Mouse (Mus musculus): ENCODE data around the gene S1pr2. TPM values are rescaled to one million over a fixed set of nuclear protein-coding genes. Genes with fewer than 3 reads are reported as not detected.

Gene S1pr2
- total and polyA plus RNA-seq, 3 experiments, result 6.4 to 27.4 TPM; not detected in 1

GRCm38 (mm10) chr9:21007313-21007952, 30.9 kb upstream of the S1pr2 start:
- peaks cover 9% of the 10 kb centered on the region for H3K79me2 ChIP-seq (ENCODE audit: control insufficient read depth, insufficient read depth, low read length, poor library complexity)
- H3K4me1 ChIP-seq (ENCODE audit: control insufficient read depth in 1 of 2, insufficient read depth in 2 of 2, low read length in 2 of 2), result peaks cover 10 to 24% of the 10 kb centered on the region in 2 experiments
- DNase-seq (ENCODE audit: low read depth, low spot score), result no peak
- no peak overlapping the region for H3K4me3 ChIP-seq (ENCODE audit: control insufficient read depth in 1 of 2, insufficient read depth in 1 of 2, low read depth in 2 of 2, low read length in 2 of 2)
- H3K9me3 ChIP-seq (replicated peaks; ENCODE audit: insufficient read depth, low read length), result no peaks in the 10 kb centered on the region
- H3K36me3 ChIP-seq (ENCODE audit: control insufficient read depth in 1 of 2, insufficient read depth in 2 of 2, low read length in 2 of 2), result peaks cover 3 to 17% of the 10 kb centered on the region in 2 experiments
- H3K27ac ChIP-seq (ENCODE audit: control insufficient read depth, low read depth, low read length), result no peak overlapping the region
- H3K27me3 ChIP-seq (ENCODE audit: control insufficient read depth in 1 of 2, insufficient read depth in 2 of 2, low read length in 2 of 2), result no peaks in the 10 kb centered on the region
- TF ChIP-seq EP300 (IDR thresholded peaks at IDR 0.05; ENCODE audit: low read depth in 1 of 2, low read length in 2 of 2), result no peak
- no peak for TF ChIP-seq CHD1 (IDR thresholded peaks at IDR 0.05; ENCODE audit: low read depth, low read length)
- no peak for TF ChIP-seq MAZ (IDR thresholded peaks at IDR 0.05; ENCODE audit: low read depth, low read length)
- no peak for TF ChIP-seq USF1 (IDR thresholded peaks at IDR 0.05; ENCODE audit: low read depth, low read length)
- TF ChIP-seq SIN3A (IDR thresholded peaks at IDR 0.05; ENCODE audit: low read length), result no peak
- TF ChIP-seq ZNF384 (IDR thresholded peaks at IDR 0.05; ENCODE audit: low read depth, low read length), result no peak
- no peak for TF ChIP-seq E2F4 (IDR thresholded peaks at IDR 0.05; ENCODE audit: borderline replicate concordance, low read depth, low read length)
- TF ChIP-seq GATA1 (IDR thresholded peaks at IDR 0.05; ENCODE audit: low read depth, low read length), result no peak
- TF ChIP-seq UBTF (IDR thresholded peaks at IDR 0.05; ENCODE audit: borderline replicate concordance, insufficient read depth, low read depth, low read length), result no peak
- no peak for TF ChIP-seq POLR2A (IDR thresholded peaks at IDR 0.05; ENCODE audit: control insufficient read depth in 1 of 2, insufficient read depth in 1 of 2, low read depth in 1 of 2, low read length in 2 of 2, poor library complexity in 1 of 2)
- no peak overlapping the region for H3K9ac ChIP-seq (ENCODE audit: control insufficient read depth, low read depth, low read length, poor library complexity, severe bottlenecking)

GRCm38 (mm10) chr9:21002627-21003551, 26.3 kb upstream of the S1pr2 start, which contains the start of gene Mrpl4:
Mrpl4 (plus strand) TSS chr9:21002738.
- H3K4me1 ChIP-seq (ENCODE audit: control insufficient read depth in 1 of 2, insufficient read depth in 2 of 2, low read length in 2 of 2), result peaks cover 5 to 14% of the 10 kb centered on the region in 2 experiments
- TF ChIP-seq POLR2AphosphoS5 (IDR thresholded peaks at IDR 0.05; ENCODE audit: borderline replicate concordance, low read depth, low read length) (peak; percentile 38), TBP (IDR thresholded peaks at IDR 0.05; ENCODE audit: low read depth, low read length) (peak; percentile 90), POLR2A (IDR thresholded peaks at IDR 0.05; ENCODE audit: control insufficient read depth in 1 of 2, insufficient read depth in 1 of 2, low read depth in 1 of 2, low read length in 2 of 2, poor library complexity in 1 of 2) (peak in 1 of 2 experiments; percentile 100; a peak in 2 of 4 replicates), MAZ (IDR thresholded peaks at IDR 0.05; ENCODE audit: low read depth, low read length) (no peak), BHLHE40 (IDR thresholded peaks at IDR 0.05; ENCODE audit: borderline replicate concordance, low read depth, low read length) (no peak), GATA1 (IDR thresholded peaks at IDR 0.05; ENCODE audit: low read depth, low read length) (peak; percentile 80; the same call in 1 of the 2 replicates), UBTF (IDR thresholded peaks at IDR 0.05; ENCODE audit: borderline replicate concordance, insufficient read depth, low read depth, low read length) (peak; percentile 98)
- peak; percentile 100 for DNase-seq (ENCODE audit: low read depth, low spot score)

More at GRCm38 (mm10) chr9:21002627-21003551, 26.3 kb upstream of the S1pr2 start, which contains the start of gene Mrpl4:
- H3K27me3 ChIP-seq (ENCODE audit: control insufficient read depth in 1 of 2, insufficient read depth in 2 of 2, low read length in 2 of 2), result no peaks in the 10 kb centered on the region
- peak within 1 kb of the TSS; percentile 64 for H3K27ac ChIP-seq (ENCODE audit: control insufficient read depth, low read depth, low read length)
- peaks cover 3 to 15% of the 10 kb centered on the region in 2 experiments for H3K36me3 ChIP-seq (ENCODE audit: control insufficient read depth in 1 of 2, insufficient read depth in 2 of 2, low read length in 2 of 2)
- peak within 1 kb of the TSS; percentile 70 for H3K9ac ChIP-seq (ENCODE audit: control insufficient read depth, low read depth, low read length, poor library complexity, severe bottlenecking)
- peak within 1 kb of the TSS; percentile 65 to 69 for H3K4me3 ChIP-seq (ENCODE audit: control insufficient read depth in 1 of 2, insufficient read depth in 1 of 2, low read depth in 2 of 2, low read length in 2 of 2)
- H3K79me2 ChIP-seq (ENCODE audit: control insufficient read depth, insufficient read depth, low read length, poor library complexity), result peaks cover 9% of the 10 kb centered on the region
- H3K9me3 ChIP-seq (replicated peaks; ENCODE audit: insufficient read depth, low read length), result no peaks in the 10 kb centered on the region

All from MEL (cell line).